Mouse (Mus musculus) liver, postnatal 0 days (tissue): ENCODE data around the gene Zfp955a.
"Not testable (repeated sequence)": the region's sequence is repeated elsewhere in the genome, so short reads cannot be mapped to it uniquely, and the experiment has no call there.

Experiments used
- CTCF ChIP-seq: sonication (generic); IDR thresholded peaks from 2 replicates; pipeline ENCODE4 v1.5.1; 2016; ENCODE audit warnings: antibody characterized with exemption, low read depth
- EP300 ChIP-seq: IDR thresholded peaks from 2 replicates; pipeline ENCODE4 v1.6.1; 2016; ENCODE audit warnings: antibody characterized with exemption, low read depth, mild to moderate bottlenecking

- TF ChIP-seq CTCF, EP300: not testable (repeated sequence)
These were observed 18.3 kb downstream of the Zfp955a start for GRCm38 (mm10) chr17:33236646-33237045.
